Mouse (Mus musculus): ENCODE data around the gene Dbr1.
A peak's percentile ranks its signal among the peaks of the same experiment; 100 is the strongest.

The Dbr1 gene

GRCm38 (mm10) chr9:99622034-99622433, 46.4 kb downstream of the Dbr1 start:
- no peak for DNase-seq

GRCm38 (mm10) chr9:99622966-99623365, 47.4 kb downstream of the Dbr1 start:
- no peak for DNase-seq

- DNase-seq, result no peak
These were observed 48.5 kb downstream of the Dbr1 start for GRCm38 (mm10) chr9:99624117-99624516.

- DNase-seq, result no peak
These were observed 53.0 kb downstream of the Dbr1 start for GRCm38 (mm10) chr9:99628581-99628980.

GRCm38 (mm10) chr9:99629281-99630011, 53.8 kb downstream of the Dbr1 start, which contains the start of gene Dzip1l:
Gene Dzip1l (plus strand): TSS chr9:99629496.
- DNase-seq, result peak; percentile 74

GRCm38 (mm10) chr9:99630071-99630470, 54.5 kb downstream of the Dbr1 start:
- DNase-seq, result peak; percentile 32

- DNase-seq, result no peak
These were observed 55.0 kb downstream of the Dbr1 start for GRCm38 (mm10) chr9:99630528-99631125.

GRCm38 (mm10) chr9:99631781-99632180, 56.2 kb downstream of the Dbr1 start:
- DNase-seq, result no peak

GRCm38 (mm10) chr9:99632264-99632663, 56.7 kb downstream of the Dbr1 start:
- no peak for DNase-seq
